Mouse (Mus musculus): ENCODE measurements around the gene Lrguk. TPM values are rescaled to one million over a fixed set of nuclear protein-coding genes. Genes with fewer than 3 reads are reported as not detected.

Gene Lrguk
- polyA plus RNA-seq, 1 experiment from 2014 or later, result 1.3 TPM

GRCm38 (mm10) chr6:34034577-34035461, 5.6 kb downstream of the Lrguk start:
- H3K4me3 ChIP-seq, result no peak overlapping the region
- 54% methylated on average over 15 of the region's 15 CpGs for WGBS
- H3K36me3 ChIP-seq, result no peaks in the 10 kb centered on the region
- peaks cover 15% of the 10 kb centered on the region for H3K4me1 ChIP-seq
- H3K27ac ChIP-seq (replicated peaks), result peak overlapping the region; percentile 49; the same call in 1 of the 2 replicates
- H3K9me3 ChIP-seq (replicated peaks), result no peaks in the 10 kb centered on the region
- no peaks in the 10 kb centered on the region for H3K27me3 ChIP-seq (ENCODE audit: low read depth, poor library complexity, severe bottlenecking)
- no peak for DNase-seq (ENCODE audit: low spot score)

GRCm38 (mm10) chr6:34040624-34041235, 11.5 kb downstream of the Lrguk start:
- Histone ChIP-seq H3K27ac (replicated peaks) (no peak overlapping the region; the same call in 1 of the 2 replicates), H3K9me3 (replicated peaks) (no peaks in the 10 kb centered on the region), H3K27me3 (ENCODE audit: low read depth, poor library complexity, severe bottlenecking) (no peaks in the 10 kb centered on the region), H3K4me3 (no peak overlapping the region), H3K36me3 (no peaks in the 10 kb centered on the region), H3K4me1 (peaks cover 6% of the 10 kb centered on the region; the same call in 1 of the 2 replicates)
- 47% methylated on average over 12 of the region's 12 CpGs for WGBS
- DNase-seq (ENCODE audit: low spot score), result peak; percentile 67

- no peaks in the 10 kb centered on the region for H3K27me3 ChIP-seq (ENCODE audit: low read depth, poor library complexity, severe bottlenecking)
- 87% methylated on average over 11 of the region's 11 CpGs for whole genome bisulfite sequencing
- DNase-seq (ENCODE audit: low spot score), result no peak
- H3K9me3 ChIP-seq (replicated peaks), result no peaks in the 10 kb centered on the region
- H3K4me3 ChIP-seq, result no peak overlapping the region
- peaks cover 13% of the 10 kb centered on the region for H3K4me1 ChIP-seq
- H3K36me3 ChIP-seq, result no peaks in the 10 kb centered on the region
- no peak overlapping the region for H3K27ac ChIP-seq (replicated peaks)
Measured at GRCm38 (mm10) chr6:34041589-34042280, 12.5 kb downstream of the Lrguk start.

GRCm38 (mm10) chr6:34044228-34044811, 15.1 kb downstream of the Lrguk start:
- no peak for DNase-seq (ENCODE audit: low spot score)
- Histone ChIP-seq H3K9me3 (replicated peaks) (no peaks in the 10 kb centered on the region), H3K27ac (replicated peaks) (no peak overlapping the region), H3K4me3 (no peak overlapping the region), H3K27me3 (ENCODE audit: low read depth, poor library complexity, severe bottlenecking) (no peaks in the 10 kb centered on the region), H3K4me1 (peaks cover 17% of the 10 kb centered on the region), H3K36me3 (no peaks in the 10 kb centered on the region)
- WGBS, result 87% methylated on average over 12 of the region's 12 CpGs

- Histone ChIP-seq H3K4me3 (no peak overlapping the region), H3K4me1 (peaks cover 21% of the 10 kb centered on the region), H3K27me3 (ENCODE audit: low read depth, poor library complexity, severe bottlenecking) (no peaks in the 10 kb centered on the region), H3K9me3 (replicated peaks) (no peaks in the 10 kb centered on the region), H3K27ac (replicated peaks) (no peak overlapping the region; the same call in 1 of the 2 replicates), H3K36me3 (no peaks in the 10 kb centered on the region)
- DNase-seq (ENCODE audit: low spot score), result no peak
- 89% methylated on average over 9 of the region's 9 CpGs for WGBS
Measured at GRCm38 (mm10) chr6:34044846-34045540, 15.7 kb downstream of the Lrguk start.

GRCm38 (mm10) chr6:34046551-34047186, 17.4 kb downstream of the Lrguk start:
- H3K9me3 ChIP-seq (replicated peaks), result no peaks in the 10 kb centered on the region
- DNase-seq (ENCODE audit: low spot score), result no peak
- H3K36me3 ChIP-seq, result no peaks in the 10 kb centered on the region
- H3K27ac ChIP-seq (replicated peaks), result peak overlapping the region; percentile 42
- WGBS, result 69% methylated on average over 11 of the region's 11 CpGs
- no peaks in the 10 kb centered on the region for H3K27me3 ChIP-seq (ENCODE audit: low read depth, poor library complexity, severe bottlenecking)
- peaks cover 15% of the 10 kb centered on the region for H3K4me1 ChIP-seq
- H3K4me3 ChIP-seq, result no peak overlapping the region

GRCm38 (mm10) chr6:34049433-34049832, 20.2 kb downstream of the Lrguk start:
- no peaks in the 10 kb centered on the region for H3K9me3 ChIP-seq (replicated peaks)
- no peak overlapping the region for H3K27ac ChIP-seq (replicated peaks)
- H3K4me1 ChIP-seq, result peaks cover 15% of the 10 kb centered on the region
- 65% methylated on average over 2 of the region's 2 CpGs for WGBS
- no peak for DNase-seq (ENCODE audit: low spot score)
- no peaks in the 10 kb centered on the region for H3K27me3 ChIP-seq (ENCODE audit: low read depth, poor library complexity, severe bottlenecking)
- no peaks in the 10 kb centered on the region for H3K36me3 ChIP-seq
- no peak overlapping the region for H3K4me3 ChIP-seq

GRCm38 (mm10) chr6:34059741-34060140, 30.5 kb downstream of the Lrguk start:
- Histone ChIP-seq H3K27ac (replicated peaks) (no peak overlapping the region), H3K4me1 (no peaks in the 10 kb centered on the region), H3K27me3 (ENCODE audit: low read depth, poor library complexity, severe bottlenecking) (no peaks in the 10 kb centered on the region), H3K4me3 (no peak overlapping the region), H3K36me3 (no peaks in the 10 kb centered on the region), H3K9me3 (replicated peaks) (no peaks in the 10 kb centered on the region)
- WGBS, result 92% methylated on average over 6 of the region's 6 CpGs
- DNase-seq (ENCODE audit: low spot score), result no peak

- no peak for DNase-seq (ENCODE audit: low spot score)
- no peak overlapping the region for H3K4me3 ChIP-seq
Measured at GRCm38 (mm10) chr6:34066790-34067189, 37.5 kb downstream of the Lrguk start.

GRCm38 (mm10) chr6:34067271-34067670, 38.0 kb downstream of the Lrguk start:
- no peaks in the 10 kb centered on the region for H3K9me3 ChIP-seq (replicated peaks)
- H3K27me3 ChIP-seq (ENCODE audit: low read depth, poor library complexity, severe bottlenecking), result no peaks in the 10 kb centered on the region
- H3K27ac ChIP-seq (replicated peaks), result no peak overlapping the region
- no peak overlapping the region for H3K4me3 ChIP-seq
- no peak for DNase-seq (ENCODE audit: low spot score)
- 93% methylated on average over 8 of the region's 8 CpGs for WGBS
- H3K36me3 ChIP-seq, result no peaks in the 10 kb centered on the region
- peaks cover 22% of the 10 kb centered on the region for H3K4me1 ChIP-seq

More at GRCm38 (mm10) chr6:34066790-34067189, 37.5 kb downstream of the Lrguk start:
- H3K27me3 ChIP-seq (ENCODE audit: low read depth, poor library complexity, severe bottlenecking), result no peaks in the 10 kb centered on the region
- 90% methylated on average over 7 of the region's 7 CpGs for WGBS
- H3K9me3 ChIP-seq (replicated peaks), result no peaks in the 10 kb centered on the region
- H3K27ac ChIP-seq (replicated peaks), result no peak overlapping the region
- peaks cover 17% of the 10 kb centered on the region for H3K4me1 ChIP-seq
- no peaks in the 10 kb centered on the region for H3K36me3 ChIP-seq

- no peaks in the 10 kb centered on the region for H3K36me3 ChIP-seq
- H3K9me3 ChIP-seq (replicated peaks), result no peaks in the 10 kb centered on the region
- H3K27ac ChIP-seq (replicated peaks), result peak overlapping the region; percentile 67; the same call in 1 of the 2 replicates
- WGBS, result 45% methylated on average over 5 of the region's 5 CpGs
- H3K4me1 ChIP-seq, result peaks cover 31% of the 10 kb centered on the region
- H3K4me3 ChIP-seq, result no peak overlapping the region
- DNase-seq (ENCODE audit: low spot score), result peak; percentile 23
- no peaks in the 10 kb centered on the region for H3K27me3 ChIP-seq (ENCODE audit: low read depth, poor library complexity, severe bottlenecking)
Measured at GRCm38 (mm10) chr6:34071936-34072335, 42.7 kb downstream of the Lrguk start.

Measured in midbrain, embryonic 10.5 days (tissue).